Mouse (Mus musculus): ENCODE measurements at regions not wholly inside any gene's neighbourhood (a gene's known extent, or its start where the extent isn't known, plus 50 kb on each side); places are given as distances from the start of the nearest gene placed in this dataset.

- TF ChIP-seq FLI1 (IDR thresholded peaks at IDR 0.05; ENCODE audit: low read length) (no peak), GATA1 (IDR thresholded peaks at IDR 0.05; ENCODE audit: borderline replicate concordance, low read length) (no peak)
Observed at GRCm38 (mm10) chr4:89402324-89402723, 91.5 kb upstream of the Cdkn2b start.
